Mouse (Mus musculus): ENCODE results near the gene Rpap3.

DNA sequence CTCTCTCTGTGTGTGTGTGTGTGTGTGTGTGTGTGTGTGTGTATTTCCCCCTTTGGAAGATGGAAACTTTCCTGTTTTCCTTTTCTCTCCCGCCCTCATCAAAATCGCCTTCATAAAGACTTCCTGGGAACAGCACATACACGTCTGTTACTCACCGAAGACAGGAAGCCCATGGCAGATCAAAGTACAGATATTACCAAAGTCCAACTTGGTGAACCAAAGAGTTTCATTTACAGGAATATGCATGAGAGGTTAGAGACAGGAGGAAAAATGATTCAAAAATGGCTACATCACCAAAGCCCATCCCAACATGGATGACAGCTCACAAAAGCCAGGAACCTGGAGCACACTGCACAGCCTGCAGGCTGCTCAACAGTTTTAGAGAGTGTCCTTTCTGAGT lies 61.6 kb downstream of the Rpap3 start:
- TF ChIP-seq CTCF (IDR thresholded peaks at IDR 0.05; ENCODE audit: low read depth, low read length) (no peak), POLR2A (IDR thresholded peaks at IDR 0.05; ENCODE audit: insufficient read depth, low read length) (no peak)

All from ES-Bruce4 (cell line).